Comparison of ENCODE assay signal across 8 mouse cellular contexts in the genomic region with DNA sequence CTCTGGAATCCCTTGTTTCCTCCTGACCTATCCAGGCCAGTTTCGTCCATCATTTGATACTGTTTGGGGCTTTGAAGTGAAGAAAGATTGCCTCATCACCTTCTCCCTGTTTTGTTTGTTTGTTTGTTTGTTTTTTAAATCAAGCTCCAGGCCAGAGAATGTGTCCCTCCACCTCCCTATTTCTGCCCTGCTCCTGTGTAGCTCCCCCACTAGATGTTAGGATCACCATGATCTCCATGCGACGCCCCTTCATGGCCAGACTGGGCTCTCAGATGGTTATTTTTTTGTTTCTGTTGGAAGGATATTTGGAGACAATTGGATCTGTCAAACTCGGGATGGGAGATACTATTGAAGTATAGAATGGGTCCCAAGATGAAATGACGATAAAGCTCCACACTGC. TPM values are rescaled to one million over a fixed set of nuclear protein-coding genes. Genes with fewer than 3 reads are reported as not detected.
DNase-seq lines count a peak whose midpoint lies in the region; ATAC-seq and TF ChIP-seq lines count a peak whose summit lies in the region.

Gene Metrnl (plus strand): TSS at position 301 of the 400 bp plus-strand sequence.

- no peak for TF ChIP-seq POLR2A in cortical plate, adult 2 months (IDR thresholded peaks at IDR 0.05; ENCODE audit: extremely low read depth, insufficient read depth, low read length)

- no peak for TF ChIP-seq CTCF in cortical plate, adult 2 months (IDR thresholded peaks at IDR 0.05; ENCODE audit: extremely low read depth, insufficient read depth, low read length)

- no peak for DNase-seq in left cerebral cortex, postnatal 25 days (ENCODE audit: low spot score in 2 of 2)
- no peak for DNase-seq in left cerebral cortex, postnatal 36 days (ENCODE audit: low spot score in 2 of 2)
- no peak for DNase-seq in heart, postnatal 4 days
- DNase-seq in frontal cortex, postnatal 36 days (ENCODE audit: low spot score in 2 of 2), result no peak
- no peak for DNase-seq in Muller cell, postnatal 12 days (ENCODE audit: inconsistent ontology term)

- intact Hi-C loops in left cerebral cortex, postnatal 25 days (cut with DNase I), result no loop called here
- intact Hi-C loops in left cerebral cortex, postnatal 36 days (cut with DNase I), result no loop called here

- H3K27ac ChIP-seq in cortical plate, adult 2 months (ENCODE audit: insufficient read depth, low read length), result 0 out of 2 replicates have a peak within 1 kb of the TSS, but pooled peaks have one; percentile 13

- no peaks in the 10 kb centered on the region for H3K4me1 ChIP-seq in cortical plate, adult 2 months (ENCODE audit: control insufficient read depth, insufficient read depth, low read length)

- H3K4me3 ChIP-seq in cortical plate, adult 2 months (ENCODE audit: insufficient read depth, low read length), result peak within 1 kb of the TSS; percentile 64

- ATAC-seq in megakaryocyte, adult 5-6 weeks (ENCODE audit: poor library complexity, severe bottlenecking), result no peak
- ATAC-seq in cerebellum, adult (ENCODE audit: insufficient number of reproducible peaks, low FRiP score, low TSS enrichment), result no peak

RNA-seq across cellular contexts. Expression of gene Metrnl, which starts in this region (rescaled TPM):
- total RNA-seq in left cerebral cortex, postnatal 25 days (2021), result 10 to 100 TPM; 10.4 to 14.7 TPM
- 10 to 100 TPM in 1 of 2 experiments, 1 to 10 TPM in 1; 8.6 to 14.5 TPM for total RNA-seq in left cerebral cortex, postnatal 36 days (2021)
- 11.8 and 13.2 TPM in 2 replicates for polyA plus RNA-seq in cortical plate, adult 2 months (2012; rRNA removed)
- 10 to 100 TPM; 15.4 to 17.3 TPM for total RNA-seq in heart, postnatal 4 days (2021)
- total RNA-seq in megakaryocyte, adult 5-6 weeks (2015), result 32.9 and 40.5 TPM in 2 replicates
- 16.4 and 20.6 TPM in 2 replicates for total RNA-seq in megakaryocyte, adult 5-6 weeks (2017)
